Mouse (Mus musculus) erythroblast, embryonic 14.5 days (primary cell): ENCODE measurements around the gene A530064D06Rik.

Experiments
- GATA1 ChIP-seq: IDR thresholded peaks from 2 replicates; pipeline ENCODE4 v1.6.1; 2012; ENCODE audit warnings: low read length, inconsistent platforms, mixed read lengths
- TAL1 ChIP-seq: IDR thresholded peaks from 3 replicates; pipeline ENCODE4 v1.6.1; 2012; ENCODE audit warnings: low read length, inconsistent platforms, mixed read lengths

- no peak for TF ChIP-seq GATA1
- TF ChIP-seq TAL1: no peak
These were observed 48.5 kb downstream of the A530064D06Rik start for GRCm38 (mm10) chr17:48118570-48118969.
